20 mouse cellular contexts compared by ENCODE assay signal in genomic region chr1:34837951-34838689, GRCm38 (mm10). TPM values are rescaled to one million over a fixed set of nuclear protein-coding genes. Genes with fewer than 3 reads are reported as not detected.
DNase-seq lines count a peak whose midpoint lies in the region; ATAC-seq and TF ChIP-seq lines count a peak whose summit lies in the region.
"Had no signal": no experiment of that assay in that cellular context is flagged by ENCODE, and none has a peak within 500 bp of the region (broad histone marks: within the 10 kb centered on the region; RNA-seq: fewer than 3 reads in every experiment).

No protein-coding gene starts in this region.

- peaks cover 30% of the 10 kb centered on the region for H3K36me3 ChIP-seq in heart, embryonic 12.5 days
- peaks cover 25% of the 10 kb centered on the region for H3K36me3 ChIP-seq in heart, embryonic 10.5 days
- peaks cover 12% of the 10 kb centered on the region for H3K36me3 ChIP-seq in liver, postnatal 0 days (replicated peaks; ENCODE audit: insufficient read depth, low read length)
- H3K36me3 ChIP-seq in liver, embryonic 11.5 days (ENCODE audit: control insufficient read depth, insufficient read depth, low read length): peaks cover 5% of the 10 kb centered on the region; the same call in 1 of the 2 replicates
- peaks cover 10% of the 10 kb centered on the region for H3K36me3 ChIP-seq in thymus, adult 2 months (ENCODE audit: control insufficient read depth, insufficient read depth, low read length)

- no peak for DNase-seq in heart, embryonic 10.5 days (ENCODE audit: low spot score)
- no peak for DNase-seq in liver, postnatal 0 days
- DNase-seq in liver, embryonic 11.5 days (ENCODE audit: low spot score): no peak
- peak; percentile 65 for DNase-seq in ZHBTc4 (ENCODE audit: low read depth, low spot score)
- no peak for DNase-seq in thymus, adult 2 months
- DNase-seq: adrenal gland, postnatal 25 days; cerebellum, adult 9-10 months; gastrocnemius, postnatal 14 days; lung, adult 2 months; thymus, postnatal 36 days had no signal

- no peak for ATAC-seq in heart, embryonic 12.5 days (ENCODE audit: insufficient number of reproducible peaks, low FRiP score)
- ATAC-seq in liver, postnatal 0 days: no peak
- no peak for ATAC-seq in liver, embryonic 11.5 days (replicated peaks; ENCODE audit: low FRiP score)
- ATAC-seq in megakaryocyte progenitor cell, adult 5-6 weeks (replicated peaks; ENCODE audit: poor library complexity): peak; percentile 33; the same call in 1 of the 2 replicates
- ATAC-seq in CD4-positive, CD25-positive, alpha-beta regulatory T cell, adult 4 months: no peak
- ATAC-seq: activated CD4-positive, CD25-positive, alpha-beta regulatory T cell, adult 4 months; forebrain, embryonic 16.5 days; intestine, embryonic 16.5 days had no signal

- 0 out of 2 replicates have a peak overlapping the region, but pooled peaks have one; percentile 8 for H3K27ac ChIP-seq in heart, embryonic 12.5 days (ENCODE audit: poor library complexity, severe bottlenecking)
- no peak overlapping the region for H3K27ac ChIP-seq in heart, embryonic 10.5 days
- peak overlapping the region; percentile 39; the same call in 1 of the 2 replicates for H3K27ac ChIP-seq in liver, postnatal 0 days (ENCODE audit: low read depth)
- H3K27ac ChIP-seq in liver, embryonic 11.5 days (ENCODE audit: low read depth, low read length): no peak overlapping the region
- no peak overlapping the region for H3K27ac ChIP-seq in thymus, adult 2 months (ENCODE audit: control insufficient read depth, insufficient read depth, low read length)
- H3K27ac ChIP-seq: kidney, postnatal 0 days; limb, embryonic 15.5 days; neural tube, embryonic 12.5 days; stomach, postnatal 0 days had no signal

- TF ChIP-seq EP300 in liver, postnatal 0 days (IDR thresholded peaks at IDR 0.05; ENCODE audit: low read depth): no peak

- H3K9ac ChIP-seq in heart, embryonic 12.5 days: 0 out of 2 replicates have a peak overlapping the region, but pooled peaks have one; percentile 15
- no peak overlapping the region for H3K9ac ChIP-seq in liver, postnatal 0 days (replicated peaks)
- no peak overlapping the region for H3K9ac ChIP-seq in liver, embryonic 11.5 days (ENCODE audit: low read depth, low read length)
- H3K9ac ChIP-seq: limb, embryonic 15.5 days; neural tube, embryonic 12.5 days had no signal

- H3K27me3 ChIP-seq in heart, embryonic 12.5 days (replicated peaks): no peaks in the 10 kb centered on the region
- no peaks in the 10 kb centered on the region for H3K27me3 ChIP-seq in heart, embryonic 10.5 days (ENCODE audit: insufficient read depth, poor library complexity, severe bottlenecking)
- H3K27me3 ChIP-seq in liver, postnatal 0 days (ENCODE audit: insufficient read depth, low read length): no peaks in the 10 kb centered on the region
- H3K27me3 ChIP-seq in liver, embryonic 11.5 days (replicated peaks; ENCODE audit: control insufficient read depth, insufficient read depth, low read length): no peaks in the 10 kb centered on the region
- no peaks in the 10 kb centered on the region for H3K27me3 ChIP-seq in thymus, adult 2 months (ENCODE audit: control insufficient read depth, insufficient read depth, low read length)
- H3K27me3 ChIP-seq: limb, embryonic 15.5 days; neural tube, embryonic 12.5 days had no signal

- H3K4me2 ChIP-seq in heart, embryonic 12.5 days: no peak overlapping the region
- H3K4me2 ChIP-seq in liver, postnatal 0 days (ENCODE audit: low read depth, low read length): no peak overlapping the region
- H3K4me2 ChIP-seq in liver, embryonic 11.5 days: no peak overlapping the region
- H3K4me2 ChIP-seq: limb, embryonic 15.5 days had no signal

- no peaks in the 10 kb centered on the region for H3K9me3 ChIP-seq in heart, embryonic 12.5 days (replicated peaks)
- no peaks in the 10 kb centered on the region for H3K9me3 ChIP-seq in heart, embryonic 10.5 days
- no peaks in the 10 kb centered on the region for H3K9me3 ChIP-seq in liver, postnatal 0 days (ENCODE audit: low read length)
- H3K9me3 ChIP-seq in liver, embryonic 11.5 days (ENCODE audit: control insufficient read depth, low read length): no peaks in the 10 kb centered on the region
- H3K9me3 ChIP-seq: limb, embryonic 15.5 days; neural tube, embryonic 12.5 days had no signal

- peaks cover 59% of the 10 kb centered on the region for H3K4me1 ChIP-seq in heart, embryonic 12.5 days (replicated peaks)
- peaks cover 44% of the 10 kb centered on the region for H3K4me1 ChIP-seq in heart, embryonic 10.5 days
- peaks cover 42% of the 10 kb centered on the region for H3K4me1 ChIP-seq in liver, postnatal 0 days (ENCODE audit: insufficient read depth)
- peaks cover 28% of the 10 kb centered on the region for H3K4me1 ChIP-seq in liver, embryonic 11.5 days (replicated peaks; ENCODE audit: control insufficient read depth, insufficient read depth, low read length)
- H3K4me1 ChIP-seq in thymus, adult 2 months (replicated peaks; ENCODE audit: control insufficient read depth, insufficient read depth, low read length): peaks cover 24% of the 10 kb centered on the region

- TF ChIP-seq POLR2A in thymus, adult 2 months (IDR thresholded peaks at IDR 0.05; ENCODE audit: control insufficient read depth, extremely low read depth, insufficient read depth, low read length, poor library complexity): no peak

- no peak overlapping the region for H3K4me3 ChIP-seq in heart, embryonic 12.5 days
- no peak overlapping the region for H3K4me3 ChIP-seq in heart, embryonic 10.5 days
- H3K4me3 ChIP-seq in liver, postnatal 0 days (ENCODE audit: low read depth, low read length): no peak overlapping the region
- no peak overlapping the region for H3K4me3 ChIP-seq in liver, embryonic 11.5 days (ENCODE audit: low read depth, low read length)
- H3K4me3 ChIP-seq in thymus, adult 2 months (ENCODE audit: control insufficient read depth, insufficient read depth, low read length): no peak overlapping the region
- H3K4me3 ChIP-seq: limb, embryonic 15.5 days; neural tube, embryonic 12.5 days had no signal

- no peak for TF ChIP-seq CTCF in liver, postnatal 0 days (IDR thresholded peaks at IDR 0.05; ENCODE audit: low read depth)
- no peak for TF ChIP-seq CTCF in thymus, adult 2 months (IDR thresholded peaks at IDR 0.05; ENCODE audit: borderline replicate concordance, control insufficient read depth, extremely low read depth, insufficient read depth, low read length, poor library complexity)

- 56% methylated on average over 6 of the region's 6 CpGs for WGBS in heart, embryonic 12.5 days
- 53% methylated on average over 6 of the region's 6 CpGs for WGBS in heart, embryonic 10.5 days
- WGBS in liver, postnatal 0 days (ENCODE audit: insufficient replicate concordance): 68% methylated on average over 6 of the region's 6 CpGs
- WGBS in liver, embryonic 11.5 days: 79% methylated on average over 6 of the region's 6 CpGs
- 61% methylated on average over 6 of the region's 6 CpGs for WGBS in thymus, adult 2 months

RNA-seq across cellular contexts. Expression of gene Fam168b, which starts 4.7 kb away (rescaled TPM):
- 65.7 and 69.2 TPM in 2 replicates for polyA plus RNA-seq in heart, embryonic 12.5 days (2016; fragmentation: Nextera tagmentation; extraction: Ambion mirVana)
- polyA plus RNA-seq in heart, embryonic 10.5 days (2016; fragmentation: Nextera tagmentation; extraction: Ambion mirVana): 66.7 and 73.6 TPM in 2 replicates
- polyA plus RNA-seq in liver, postnatal 0 days (2015; fragmentation: Nextera tagmentation; extraction: Ambion mirVana): 9.6 and 11.3 TPM in 2 replicates
- 54.5 and 56.3 TPM in 2 replicates for polyA plus RNA-seq in liver, embryonic 11.5 days (2014; fragmentation: Nextera tagmentation; extraction: Ambion mirVana)
- total RNA-seq in megakaryocyte progenitor cell, adult 5-6 weeks (2015): 27.1 and 34.8 TPM in 2 replicates
- total RNA-seq in megakaryocyte progenitor cell, adult 5-6 weeks (2017): 51.7 and 52.5 TPM in 2 replicates
- polyA plus RNA-seq in CD4-positive, CD25-positive, alpha-beta regulatory T cell, adult 4 months (2017; shearing (Covaris generic)): 10 to 100 TPM; 22.8 to 23.8 TPM
- 917 and 1,025 TPM in 2 replicates for polyA plus RNA-seq in thymus, adult 2 months (2012; rRNA removed)

RNA-seq across cellular contexts. Expression of gene Plekhb2, which starts 11.7 kb away (rescaled TPM):
- polyA plus RNA-seq in heart, embryonic 12.5 days (2016; fragmentation: Nextera tagmentation; extraction: Ambion mirVana): 64.2 and 67.3 TPM in 2 replicates
- polyA plus RNA-seq in heart, embryonic 10.5 days (2016; fragmentation: Nextera tagmentation; extraction: Ambion mirVana): 37.8 and 65.1 TPM in 2 replicates
- 9.2 and 10.1 TPM in 2 replicates for polyA plus RNA-seq in liver, postnatal 0 days (2015; fragmentation: Nextera tagmentation; extraction: Ambion mirVana)
- 18.0 and 19.5 TPM in 2 replicates for polyA plus RNA-seq in liver, embryonic 11.5 days (2014; fragmentation: Nextera tagmentation; extraction: Ambion mirVana)
- 37.4 and 42.1 TPM in 2 replicates for total RNA-seq in megakaryocyte progenitor cell, adult 5-6 weeks (2015)
- 15.9 and 16.1 TPM in 2 replicates for total RNA-seq in megakaryocyte progenitor cell, adult 5-6 weeks (2017)
- polyA plus RNA-seq in CD4-positive, CD25-positive, alpha-beta regulatory T cell, adult 4 months (2017; shearing (Covaris generic)): 100 to 1,000 TPM; 122 to 127 TPM
- polyA plus RNA-seq in thymus, adult 2 months (2012; rRNA removed): 48.3 and 52.4 TPM in 2 replicates

Comparison
In these comparisons a context has a peak if more than half of its experiments do, and no peak if none do; other contexts are left out.
1. H3K27ac ChIP-seq: peak in heart, embryonic 12.5 days (single experiment) and liver, postnatal 0 days (single experiment); none in heart, embryonic 10.5 days (single experiment), liver, embryonic 11.5 days (single experiment) and thymus, adult 2 months (single experiment).
2. RNA of gene Fam168b, which starts 4.7 kb away (polyA plus RNA-seq): 917 to 1,025 TPM in thymus, adult 2 months; 66.7 to 73.6 TPM in heart, embryonic 10.5 days, 65.7 to 69.2 TPM in heart, embryonic 12.5 days, 54.5 to 56.3 TPM in liver, embryonic 11.5 days, 22.8 to 23.8 TPM in CD4-positive, CD25-positive, alpha-beta regulatory T cell, adult 4 months and 9.6 to 11.3 TPM in liver, postnatal 0 days; every median in the first group is over 10 times any median in the second.